Mouse (Mus musculus) retina, postnatal 1 day (tissue): ENCODE measurements at regions not wholly inside any gene's neighbourhood (a gene's known extent, or its start where the extent isn't known, plus 50 kb on each side); places are given as distances from the start of the nearest gene placed in this dataset.
A peak's percentile ranks its signal among the peaks of the same experiment; 100 is the strongest.

ENCODE experiments used
- DNase-seq: peaks from one replicate; pipeline ENCODE4 v3.0.0-alpha.2; 2012

- DNase-seq: no peak
These were observed 294.2 kb upstream of the Gria1 start for GRCm38 (mm10) chr11:56716953-56717352.

DNA sequence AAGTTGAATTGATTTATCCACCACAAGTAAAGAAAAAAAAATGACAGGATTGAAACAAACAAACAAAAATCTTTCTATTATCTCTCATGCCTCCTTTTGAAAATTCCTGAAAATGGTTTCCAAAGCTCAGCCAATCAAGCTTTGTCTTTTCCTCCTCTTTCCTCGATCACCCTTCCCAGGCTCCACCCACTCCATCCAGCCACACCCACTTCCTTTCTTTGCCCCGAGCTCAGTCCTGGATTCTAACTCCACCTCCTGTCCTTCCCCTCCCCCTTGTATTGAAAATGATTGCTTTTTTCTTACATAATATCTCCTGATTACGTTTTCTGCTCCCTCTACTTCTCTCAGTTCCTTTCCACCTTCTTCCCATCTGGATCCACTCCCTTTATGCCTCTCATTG, 286.0 kb upstream of the Gria1 start:
- no peak for DNase-seq

DNA sequence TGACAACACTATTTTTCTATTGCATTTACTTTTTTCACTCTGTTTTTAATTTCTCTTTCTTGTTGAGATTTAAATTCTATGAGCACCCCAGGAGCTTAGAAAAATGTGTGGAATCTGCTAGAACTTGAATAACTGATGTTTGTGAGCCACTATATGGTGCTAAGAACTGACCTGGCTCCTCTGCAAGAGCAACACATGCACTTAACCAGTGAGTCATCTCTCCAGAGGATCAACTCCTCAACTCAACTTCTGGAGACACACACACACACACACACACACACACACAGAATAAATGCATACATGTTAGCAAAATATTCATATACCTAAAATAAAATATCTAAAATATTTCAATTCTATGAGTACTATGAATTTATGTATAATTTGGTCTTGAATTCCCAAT, 285.0 kb upstream of the Gria1 start:
- DNase-seq: no peak

GRCm38 (mm10) chr11:56727556-56727955, 283.6 kb upstream of the Gria1 start:
- DNase-seq: no peak

- no peak for DNase-seq
These were observed 282.8 kb upstream of the Gria1 start for GRCm38 (mm10) chr11:56728204-56729002.

DNA sequence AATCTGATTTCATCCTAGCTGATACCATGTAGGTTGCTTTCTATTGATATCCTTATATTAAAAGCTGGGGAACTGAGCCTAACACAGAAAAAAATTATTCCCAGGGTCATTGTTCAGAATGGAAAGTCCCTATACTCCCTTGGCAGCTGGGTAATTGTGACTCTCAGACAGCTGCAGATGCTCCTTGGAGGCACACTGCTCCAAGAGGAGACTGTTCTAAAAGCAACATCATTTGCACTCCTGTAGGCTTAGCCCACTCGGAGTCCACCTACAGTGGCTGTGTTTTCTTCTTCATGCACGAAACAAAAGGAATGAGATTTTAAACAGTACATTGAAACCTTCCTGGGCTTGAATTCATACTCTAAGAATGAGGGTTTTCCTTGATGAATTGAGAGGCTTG, 269.3 kb upstream of the Gria1 start:
- DNase-seq: no peak

DNA sequence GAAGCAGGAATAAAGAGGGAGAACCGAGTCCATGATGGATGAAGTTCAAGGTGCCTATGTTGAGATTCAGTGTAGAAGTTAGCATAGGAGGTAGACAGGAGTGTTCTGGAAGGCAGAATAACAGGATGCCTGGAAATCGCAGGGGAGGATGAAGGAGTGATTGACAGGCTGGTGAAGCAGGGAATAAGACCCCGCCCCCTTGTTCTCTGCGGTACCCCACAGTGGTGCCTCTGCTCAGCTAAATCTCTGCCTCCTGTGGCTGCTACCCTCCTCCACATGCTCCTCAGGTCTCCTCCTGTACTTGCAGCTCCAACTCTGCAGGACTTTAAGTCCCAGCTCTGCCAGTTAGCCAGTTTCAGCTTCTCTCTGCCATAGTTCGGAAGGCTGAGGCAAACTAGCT, 261.2 kb upstream of the Gria1 start:
- peak; percentile 15 for DNase-seq

DNA sequence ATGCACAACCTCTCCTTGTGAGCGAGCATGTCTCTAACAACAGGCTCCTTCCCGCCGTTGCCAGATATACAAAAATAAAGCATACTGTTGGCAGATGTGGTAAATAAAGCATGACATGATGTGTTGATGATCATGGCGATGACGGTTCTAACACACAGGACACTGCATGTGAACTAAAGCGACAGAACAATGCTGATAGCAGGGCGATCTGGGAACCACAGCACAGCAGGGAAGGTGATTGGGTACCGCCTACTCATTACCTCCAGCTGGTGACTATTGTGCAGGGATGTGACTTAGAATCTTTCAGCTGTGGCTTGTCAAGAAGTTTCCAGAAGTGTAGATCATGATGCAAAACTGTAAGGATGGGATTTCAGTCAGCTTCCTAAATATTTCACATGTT, 260.5 kb upstream of the Gria1 start:
- peak; percentile 26 for DNase-seq

- peak; percentile 47 for DNase-seq
These were observed 259.3 kb upstream of the Gria1 start for GRCm38 (mm10) chr11:56751918-56752317.

DNA sequence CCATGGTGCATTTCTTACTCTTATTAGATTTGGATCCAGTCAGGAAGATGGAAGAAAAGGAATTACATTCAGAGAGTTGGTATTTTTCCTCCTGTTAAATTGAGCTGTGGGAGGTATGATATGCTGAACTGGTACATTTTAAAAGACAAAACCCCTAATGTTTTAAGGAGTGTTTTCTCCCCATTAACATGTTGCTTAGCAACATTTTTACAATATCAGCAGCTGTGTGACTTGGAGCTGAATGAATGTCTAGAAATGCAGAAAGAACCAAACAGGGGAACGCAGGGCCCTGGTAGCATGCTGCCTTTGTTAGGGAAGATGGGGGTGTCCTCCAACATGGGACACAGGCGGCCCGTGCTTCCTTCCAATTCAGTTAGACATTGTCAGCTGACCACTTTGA, 257.5 kb upstream of the Gria1 start:
- DNase-seq: no peak

- no peak for DNase-seq
These were observed 250.7 kb upstream of the Gria1 start for GRCm38 (mm10) chr11:56760474-56760873.

- DNase-seq: no peak
These were observed 248.6 kb upstream of the Gria1 start for GRCm38 (mm10) chr11:56762467-56763120.

GRCm38 (mm10) chr11:56767424-56767823, 243.8 kb upstream of the Gria1 start:
- DNase-seq: no peak

DNA sequence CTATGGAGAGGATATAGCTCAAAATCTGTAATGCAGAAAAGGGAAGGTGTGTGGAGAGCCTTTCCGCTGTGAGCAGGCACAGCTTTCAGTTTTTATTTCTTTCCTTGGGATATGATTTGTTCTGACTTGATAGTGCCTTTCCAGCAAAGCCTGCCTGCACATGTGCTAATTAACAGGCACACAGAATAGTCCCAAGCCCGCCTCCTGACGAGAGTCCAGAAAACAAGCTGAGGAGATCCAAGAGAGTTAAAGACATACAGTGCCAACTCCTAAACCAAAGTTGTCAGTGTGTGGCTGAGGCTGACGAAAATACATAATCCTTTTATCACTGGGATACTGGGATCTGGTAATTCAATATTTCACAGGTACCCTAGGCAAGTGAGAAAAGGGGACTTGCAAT, 224.8 kb upstream of the Gria1 start:
- no peak for DNase-seq

- DNase-seq: no peak
These were observed 218.5 kb upstream of the Gria1 start for GRCm38 (mm10) chr11:56792691-56793090.

- DNase-seq: no peak
These were observed 203.9 kb upstream of the Gria1 start for GRCm38 (mm10) chr11:56807314-56807713.

GRCm38 (mm10) chr11:56810141-56810540, 201.0 kb upstream of the Gria1 start:
- no peak for DNase-seq

DNA sequence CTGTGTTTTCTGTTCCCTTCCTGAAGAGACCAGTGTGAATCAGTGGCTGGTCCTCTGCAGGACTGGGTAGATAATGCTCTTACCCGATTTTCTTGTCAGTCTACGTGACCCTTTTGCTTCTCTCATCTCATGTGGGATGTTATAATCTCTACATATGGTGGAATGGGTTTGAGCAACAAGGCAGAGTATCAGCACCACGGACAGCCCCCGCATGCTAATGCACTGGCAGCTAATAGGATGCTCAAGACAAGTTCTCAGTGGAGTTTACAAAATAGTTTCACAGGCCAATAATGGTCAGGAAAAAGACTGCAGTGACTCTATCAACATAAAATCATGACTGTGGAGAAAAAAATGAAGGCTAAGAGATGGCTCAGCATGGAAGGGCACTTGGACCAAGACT, 199.1 kb upstream of the Gria1 start:
- peak; percentile 29 for DNase-seq

- DNase-seq: no peak
These were observed 187.7 kb upstream of the Gria1 start for GRCm38 (mm10) chr11:56823471-56823870.

DNA sequence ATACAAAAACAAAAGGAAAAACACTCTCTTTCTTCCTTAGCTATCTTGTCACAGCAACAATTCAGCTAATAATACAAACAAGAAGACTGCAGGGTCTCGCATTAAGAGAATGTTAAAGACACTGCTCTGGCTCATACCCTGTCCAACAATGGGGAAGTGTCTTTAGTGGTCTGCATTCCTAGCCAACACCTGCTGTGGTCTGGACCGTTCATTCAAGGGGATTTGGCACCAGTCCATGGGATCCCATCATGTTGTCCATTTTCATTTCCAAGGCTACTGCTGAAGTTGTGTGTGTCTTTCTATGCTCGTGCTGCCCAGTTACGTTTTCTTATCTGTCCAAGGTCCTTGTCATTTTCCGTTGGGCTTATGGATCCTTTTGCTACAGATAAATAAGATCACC, 183.7 kb upstream of the Gria1 start:
- DNase-seq: peak; percentile 16

DNA sequence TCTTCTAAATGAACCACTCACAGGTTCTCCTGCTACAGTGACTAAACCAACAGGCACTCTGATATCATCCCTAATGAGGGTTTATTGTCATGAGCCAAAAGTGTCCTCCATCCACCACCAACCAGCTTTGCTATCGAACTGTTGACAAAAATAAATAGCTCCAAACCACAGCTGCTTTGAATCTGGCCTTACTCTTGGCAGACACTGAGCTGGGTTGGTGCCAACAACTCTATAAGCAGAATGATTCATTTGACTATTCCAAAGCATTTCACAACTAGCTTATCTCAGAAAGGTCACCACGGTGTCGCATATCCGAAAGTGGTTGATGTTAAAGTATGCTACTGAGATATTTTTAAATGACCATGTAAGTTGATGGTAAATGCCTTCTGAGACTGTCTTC, 148.5 kb upstream of the Gria1 start:
- DNase-seq: no peak

DNA sequence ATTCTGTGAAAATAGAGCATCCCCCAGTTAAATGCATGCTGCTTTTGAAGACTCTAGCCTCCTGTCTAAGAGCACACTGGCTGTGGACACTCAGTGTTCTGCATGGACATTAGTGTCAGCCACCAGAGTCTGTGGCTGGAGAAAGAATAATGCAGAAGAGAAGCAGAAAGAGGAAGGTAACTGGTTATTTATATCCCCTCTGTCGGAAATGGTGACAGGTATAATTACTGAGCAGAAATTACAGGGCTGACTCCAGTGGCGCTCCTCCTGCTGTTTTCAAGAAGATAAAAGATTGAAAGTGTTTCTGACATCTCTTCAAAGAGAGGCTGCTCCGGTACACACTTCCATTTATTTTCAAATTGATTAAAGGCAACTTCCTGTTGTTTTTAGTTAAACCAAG, 139.5 kb upstream of the Gria1 start:
- DNase-seq: no peak

DNA sequence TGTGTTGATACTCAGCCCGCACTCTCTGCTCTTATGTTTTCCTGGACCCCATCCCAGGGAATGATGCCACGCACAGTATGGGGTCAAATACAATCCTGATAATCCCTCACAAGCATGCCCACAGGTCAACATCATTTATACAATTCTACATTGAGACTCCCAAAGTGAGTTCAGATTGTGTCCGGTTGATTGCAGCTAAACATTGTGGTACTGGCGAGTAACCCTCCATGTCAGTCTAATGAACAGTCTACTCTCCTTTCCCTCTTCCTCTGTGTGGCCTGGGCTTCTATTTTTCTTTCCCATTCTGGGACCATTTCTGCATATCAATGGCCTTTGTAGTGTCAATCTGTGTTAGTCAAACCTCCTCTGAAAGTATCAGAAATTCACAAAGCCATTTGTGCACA, 112.6 kb upstream of the Gria1 start:
- peak; percentile 10 for DNase-seq

- peak; percentile 2 for DNase-seq
These were observed 110.0 kb upstream of the Gria1 start for GRCm38 (mm10) chr11:56901201-56901600.
